Mouse (Mus musculus) gonadal fat pad, adult 2 months (tissue): ENCODE results near the gene Lypd1. TPM values are rescaled to one million over a fixed set of nuclear protein-coding genes. Genes with fewer than 3 reads are reported as not detected.

Experiments used
- polyA plus RNA-seq: library from polyadenylated mRNA; depleted of rRNA; stranded (reverse); fragments of >200 nt; gene quantifications from 2 replicates; pipeline ENCODE4 v1.2.3, GENCODE M21; 2012; rRNA removed

The Lypd1 gene
- polyA plus RNA-seq, 1 experiment = 0.45 TPM

Other genes starting within 250 kb of the Lypd1 start
- gene Gpr39, start 236.1 kb downstream of the Lypd1 start, polyA plus RNA-seq = 8.7 and 9.1 TPM in 2 replicates